Mouse (Mus musculus) inflammation-experienced regulatory T-cells, adult 16 weeks (primary cell): ENCODE data around the gene 3110070M22Rik. TPM values are rescaled to one million over a fixed set of nuclear protein-coding genes. Genes with fewer than 3 reads are reported as not detected.

Experiments
- polyA plus RNA-seq: library from polyadenylated mRNA; unstranded; fragments of 100-300 nt; shearing (Covaris generic); gene quantifications from one replicate; pipeline ENCODE4 v1.2.1, GENCODE M21; 2017

Gene 3110070M22Rik
- 0.51 TPM for polyA plus RNA-seq

GRCm38 (mm10) chr13:119487880-119488580, at the start of gene 3110070M22Rik, which contains the start of gene Tmem267:
3110070M22Rik (minus strand) TSS chr13:119488383.
Tmem267 (plus strand) TSS chr13:119488039.

GRCm38 (mm10) chr13:119462596-119463560, 25.3 kb downstream of the 3110070M22Rik start, which contains the start of gene 4833420G17Rik:
4833420G17Rik (plus strand) TSS chr13:119462768.

Other genes with a start within 250 kb of the 3110070M22Rik start
- 5.5 TPM for gene Paip1, start 59.8 kb downstream of the 3110070M22Rik start, polyA plus RNA-seq
- 123 TPM for gene 4833420G17Rik, start 25.6 kb downstream of the 3110070M22Rik start, polyA plus RNA-seq
- 2.3 TPM for gene Tmem267, start 344 bp downstream of the 3110070M22Rik start, polyA plus RNA-seq
- not detected for gene Ccl28, start 135.4 kb upstream of the 3110070M22Rik start, polyA plus RNA-seq
- 47.3 TPM for gene Hmgcs1, start 202.0 kb upstream of the 3110070M22Rik start, polyA plus RNA-seq